Mouse (Mus musculus): ENCODE data around the gene Rplp2. TPM values are rescaled to one million over a fixed set of nuclear protein-coding genes. Genes with fewer than 3 reads are reported as not detected.

Gene Rplp2
- polyA plus RNA-seq, 1 experiment from 2014 or later = 1,214 TPM

GRCm38 (mm10) chr7:141457986-141458660 is 11.0 kb downstream of the Rplp2 start:
- no peak overlapping the region for H3K27ac ChIP-seq
- ATAC-seq (ENCODE audit: low FRiP score, low read depth) = no peak
- peaks cover 4% of the 10 kb centered on the region; the same call in 1 of the 2 replicates for H3K36me3 ChIP-seq
- no peak overlapping the region for H3K4me2 ChIP-seq (replicated peaks)
- no peaks in the 10 kb centered on the region for H3K9me3 ChIP-seq
- WGBS = 74% methylated on average over 15 of the region's 15 CpGs
- H3K4me1 ChIP-seq = peaks cover 22% of the 10 kb centered on the region
- no peak overlapping the region for H3K4me3 ChIP-seq
- H3K9ac ChIP-seq = no peak overlapping the region
- peaks cover 50% of the 10 kb centered on the region for H3K27me3 ChIP-seq

- no peak for ATAC-seq (ENCODE audit: low FRiP score, low read depth)
Observed at GRCm38 (mm10) chr7:141458661-141459060, 11.5 kb downstream of the Rplp2 start.

GRCm38 (mm10) chr7:141459301-141459711 is 12.1 kb downstream of the Rplp2 start:
- Histone ChIP-seq H3K4me1 (peaks cover 28% of the 10 kb centered on the region), H3K4me2 (replicated peaks) (no peak overlapping the region), H3K4me3 (no peak overlapping the region), H3K36me3 (peaks cover 4% of the 10 kb centered on the region; the same call in 1 of the 2 replicates), H3K27ac (no peak overlapping the region), H3K27me3 (peaks cover 62% of the 10 kb centered on the region), H3K9me3 (no peaks in the 10 kb centered on the region), H3K9ac (no peak overlapping the region)
- 87% methylated on average over 17 of the region's 17 CpGs for WGBS
- no peak for ATAC-seq (ENCODE audit: low FRiP score, low read depth)

More at GRCm38 (mm10) chr7:141458661-141459060, 11.5 kb downstream of the Rplp2 start:
- Histone ChIP-seq H3K9me3 (no peaks in the 10 kb centered on the region), H3K4me1 (peaks cover 22% of the 10 kb centered on the region), H3K27ac (no peak overlapping the region), H3K36me3 (peaks cover 4% of the 10 kb centered on the region; the same call in 1 of the 2 replicates), H3K4me2 (replicated peaks) (no peak overlapping the region), H3K9ac (no peak overlapping the region), H3K27me3 (peaks cover 55% of the 10 kb centered on the region), H3K4me3 (no peak overlapping the region)
- 88% methylated on average over 11 of the region's 11 CpGs for WGBS

GRCm38 (mm10) chr7:141460001-141460390 is 12.8 kb downstream of the Rplp2 start:
- H3K27ac ChIP-seq = no peak overlapping the region
- peaks cover 69% of the 10 kb centered on the region for H3K27me3 ChIP-seq
- no peaks in the 10 kb centered on the region for H3K9me3 ChIP-seq
- H3K4me3 ChIP-seq = no peak overlapping the region
- no peak overlapping the region for H3K4me2 ChIP-seq (replicated peaks)
- peaks cover 4% of the 10 kb centered on the region; the same call in 1 of the 2 replicates for H3K36me3 ChIP-seq
- H3K9ac ChIP-seq = no peak overlapping the region
- H3K4me1 ChIP-seq = peaks cover 35% of the 10 kb centered on the region
- ATAC-seq (ENCODE audit: low FRiP score, low read depth) = no peak
- 67% methylated on average over 5 of the region's 5 CpGs for WGBS

- Histone ChIP-seq H3K4me3 (peak within 1 kb of the TSS; percentile 43), H3K4me2 (replicated peaks) (peak within 1 kb of the TSS; percentile 71), H3K9ac (peak within 1 kb of the TSS; percentile 63), H3K27ac (no peak within 1 kb of the TSS), H3K4me1 (peaks cover 39% of the 10 kb centered on the region), H3K9me3 (no peaks in the 10 kb centered on the region), H3K36me3 (peaks cover 4% of the 10 kb centered on the region; the same call in 1 of the 2 replicates), H3K27me3 (peaks cover 74% of the 10 kb centered on the region)
- no peak for ATAC-seq (ENCODE audit: low FRiP score, low read depth)
- WGBS = 69% methylated on average over 15 of the region's 15 CpGs
Observed at GRCm38 (mm10) chr7:141460391-141461113, 13.4 kb downstream of the Rplp2 start, which contains the start of gene Cracr2b. Gene Cracr2b, plus strand, starts transcription at chr7:141461094.

GRCm38 (mm10) chr7:141461521-141462332 is 14.6 kb downstream of the Rplp2 start:
- Histone ChIP-seq H3K27ac (no peak overlapping the region), H3K9me3 (no peaks in the 10 kb centered on the region), H3K4me3 (peak overlapping the region; percentile 43), H3K4me2 (replicated peaks) (peak overlapping the region; percentile 71), H3K4me1 (peaks cover 40% of the 10 kb centered on the region), H3K27me3 (peaks cover 79% of the 10 kb centered on the region), H3K36me3 (peaks cover 4% of the 10 kb centered on the region; the same call in 1 of the 2 replicates), H3K9ac (peak overlapping the region; percentile 63)
- ATAC-seq (ENCODE audit: low FRiP score, low read depth) = no peak
- 2% methylated on average over 59 of the region's 59 CpGs for WGBS

- H3K4me1 ChIP-seq = peaks cover 45% of the 10 kb centered on the region
- peak overlapping the region; percentile 71 for H3K4me2 ChIP-seq (replicated peaks)
- no peaks in the 10 kb centered on the region for H3K9me3 ChIP-seq
- peak overlapping the region; percentile 63 for H3K9ac ChIP-seq
- H3K27me3 ChIP-seq = peaks cover 79% of the 10 kb centered on the region
- peak overlapping the region; percentile 43 for H3K4me3 ChIP-seq
- WGBS = 9% methylated on average over 5 of the region's 5 CpGs
- H3K27ac ChIP-seq = no peak overlapping the region
- ATAC-seq (ENCODE audit: low FRiP score, low read depth) = no peak
- H3K36me3 ChIP-seq = peaks cover 4% of the 10 kb centered on the region; the same call in 1 of the 2 replicates
Observed at GRCm38 (mm10) chr7:141462333-141462821, 15.2 kb downstream of the Rplp2 start.

- H3K4me2 ChIP-seq (replicated peaks) = peak overlapping the region; percentile 60
- H3K9ac ChIP-seq = no peak overlapping the region
- H3K4me3 ChIP-seq = peak overlapping the region; percentile 33
- WGBS = 28% methylated on average over 12 of the region's 12 CpGs
- H3K4me1 ChIP-seq = peaks cover 59% of the 10 kb centered on the region
- no peaks in the 10 kb centered on the region for H3K9me3 ChIP-seq
- H3K27ac ChIP-seq = no peak overlapping the region
- ATAC-seq (ENCODE audit: low FRiP score, low read depth) = no peak
- H3K27me3 ChIP-seq = peaks cover 74% of the 10 kb centered on the region
- peaks cover under 1% of the 10 kb centered on the region; the same call in 1 of the 2 replicates for H3K36me3 ChIP-seq
Observed at GRCm38 (mm10) chr7:141463824-141464602, 16.8 kb downstream of the Rplp2 start.

- Histone ChIP-seq H3K36me3 (peaks cover 7% of the 10 kb centered on the region), H3K27me3 (peaks cover 67% of the 10 kb centered on the region), H3K27ac (no peak overlapping the region), H3K4me2 (replicated peaks) (peak overlapping the region; percentile 60), H3K4me1 (peaks cover 65% of the 10 kb centered on the region), H3K4me3 (peak overlapping the region; percentile 33), H3K9me3 (no peaks in the 10 kb centered on the region), H3K9ac (peak overlapping the region; percentile 61)
- WGBS = 3% methylated on average over 38 of the region's 38 CpGs
- ATAC-seq (ENCODE audit: low FRiP score, low read depth) = no peak
Observed at GRCm38 (mm10) chr7:141464603-141465201, 17.5 kb downstream of the Rplp2 start.

- WGBS = 17% methylated on average over 10 of the region's 10 CpGs
- Histone ChIP-seq H3K4me1 (peaks cover 66% of the 10 kb centered on the region), H3K9me3 (no peaks in the 10 kb centered on the region), H3K27me3 (peaks cover 59% of the 10 kb centered on the region), H3K36me3 (peaks cover 15% of the 10 kb centered on the region), H3K9ac (peak overlapping the region; percentile 61; the same call in 1 of the 2 replicates), H3K4me2 (replicated peaks) (peak overlapping the region; percentile 60), H3K4me3 (peak overlapping the region; percentile 33; the same call in 1 of the 2 replicates), H3K27ac (peak overlapping the region; percentile 39; the same call in 1 of the 2 replicates)
- no peak for ATAC-seq (ENCODE audit: low FRiP score, low read depth)
Observed at GRCm38 (mm10) chr7:141465388-141466044, 18.3 kb downstream of the Rplp2 start.
